Mouse (Mus musculus): ENCODE measurements around the gene Mx1.
A peak's percentile ranks its signal among the peaks of the same experiment; 100 is the strongest.

Mx1 gene

GRCm38 (mm10) chr16:97443670-97444263 lies 18.9 kb downstream of the Mx1 start:
- peak; percentile 30 for DNase-seq

- DNase-seq = no peak
These were observed 20.7 kb downstream of the Mx1 start for GRCm38 (mm10) chr16:97441967-97442366.

GRCm38 (mm10) chr16:97438191-97438590 lies 24.5 kb downstream of the Mx1 start:
- no peak for DNase-seq

- no peak for DNase-seq
These were observed 25.2 kb downstream of the Mx1 start for GRCm38 (mm10) chr16:97437448-97438056.

- no peak for DNase-seq
These were observed 28.5 kb downstream of the Mx1 start for GRCm38 (mm10) chr16:97434206-97434605.

GRCm38 (mm10) chr16:97431328-97431727 lies 31.4 kb downstream of the Mx1 start:
- DNase-seq = no peak

- DNase-seq = no peak
These were observed 32.6 kb downstream of the Mx1 start for GRCm38 (mm10) chr16:97430091-97430490.

- DNase-seq = no peak
These were observed 34.7 kb downstream of the Mx1 start for GRCm38 (mm10) chr16:97428026-97428425.

GRCm38 (mm10) chr16:97423627-97424026 lies 39.1 kb downstream of the Mx1 start:
- no peak for DNase-seq

- DNase-seq = no peak
These were observed 41.0 kb downstream of the Mx1 start for GRCm38 (mm10) chr16:97421671-97422070.

- no peak for DNase-seq
These were observed 43.8 kb downstream of the Mx1 start for GRCm38 (mm10) chr16:97418749-97419453.

- peak; percentile 12 for DNase-seq
These were observed 44.7 kb downstream of the Mx1 start for GRCm38 (mm10) chr16:97417896-97418542.

- DNase-seq = no peak
These were observed 57.2 kb downstream of the Mx1 start for GRCm38 (mm10) chr16:97405476-97406012.

GRCm38 (mm10) chr16:97402213-97402785 lies 60.4 kb downstream of the Mx1 start:
- no peak for DNase-seq

- no peak for DNase-seq
These were observed 61.0 kb downstream of the Mx1 start for GRCm38 (mm10) chr16:97401741-97402140.

GRCm38 (mm10) chr16:97399991-97400390 lies 62.7 kb downstream of the Mx1 start:
- DNase-seq = no peak

- no peak for DNase-seq
These were observed 64.7 kb downstream of the Mx1 start for GRCm38 (mm10) chr16:97397945-97398531.
